Mouse (Mus musculus) CH12.LX (cell line): ENCODE measurements around the gene Unc119. TPM values are rescaled to one million over a fixed set of nuclear protein-coding genes. Genes with fewer than 3 reads are reported as not detected.

Experiments
- DNase-seq: peaks from one replicate; pipeline ENCODE4 v3.0.0-alpha.2; 2013; ENCODE audit errors: extremely low read depth
- H3K27ac ChIP-seq: 2 replicates; pipeline ENCODE4 v1.5.1; 2012; ENCODE audit warnings: low read depth, mild to moderate bottlenecking, control low read depth, moderate library complexity; ENCODE audit not compliant: insufficient read depth
- H3K27me3 ChIP-seq: replicated peaks from 2 replicates; pipeline ENCODE3; 2012; ENCODE audit warnings: inconsistent platforms
- H3K36me3 ChIP-seq, 2 experiments: replicated peaks in 1 of 2; 2 replicates each; pipeline versions ENCODE3 to v1.6.1; 2012; ENCODE audit warnings: inconsistent platforms in 1 of 2, low read length in 1 of 2, mild to moderate bottlenecking in 1 of 2, mixed read lengths in 1 of 2, moderate library complexity in 1 of 2; ENCODE audit not compliant: control insufficient read depth in 1 of 2, insufficient read depth in 1 of 2
- H3K4me1 ChIP-seq, 2 experiments: 2 replicates each; pipeline ENCODE4 v1.6.1; 2012; ENCODE audit warnings: inconsistent platforms in 1 of 2, moderate library complexity in 1 of 2; ENCODE audit not compliant: insufficient read depth in 2 of 2, control insufficient read depth in 1 of 2
- H3K4me2 ChIP-seq: 2 replicates; pipeline ENCODE4 v1.6.1; 2012; ENCODE audit warnings: low read depth, mild to moderate bottlenecking, control low read depth; ENCODE audit not compliant: poor library complexity, insufficient read depth, severe bottlenecking
- H3K4me3 ChIP-seq, 3 experiments: fragments of 150-350 bp in 1 of 3; sonication (generic) in 1 of 3; replicated peaks in 1 of 3; 2 replicates each; pipeline versions ENCODE3 to v1.5.1; 2011 to 2012; ENCODE audit warnings: low read depth in 2 of 3, low read length in 2 of 3, mild to moderate bottlenecking in 2 of 3, moderate library complexity in 2 of 3, control low read depth in 1 of 3, improper control_type of control experiment in 1 of 3, inconsistent platforms in 1 of 3, mixed read lengths in 1 of 3; ENCODE audit not compliant: poor library complexity in 1 of 3
- H3K79me2 ChIP-seq: replicated peaks from 2 replicates; pipeline ENCODE4 v1.6.1; 2012; ENCODE audit warnings: mild to moderate bottlenecking, moderate library complexity; ENCODE audit not compliant: control insufficient read depth, poor library complexity, insufficient read depth, severe bottlenecking; ENCODE audit errors: extremely low read depth
- H3K9ac ChIP-seq: 2 replicates; pipeline ENCODE4 v1.6.1; 2012; ENCODE audit warnings: low read depth, mild to moderate bottlenecking, control low read depth, moderate library complexity; ENCODE audit not compliant: insufficient read depth
- H3K9me3 ChIP-seq: replicated peaks from 2 replicates; pipeline ENCODE3; 2012; ENCODE audit warnings: low read length, inconsistent platforms, mixed read lengths
- BHLHE40 ChIP-seq: IDR thresholded peaks from 2 replicates; pipeline ENCODE4 v1.6.1; 2011; ENCODE audit warnings: mild to moderate bottlenecking, low read depth, low read length, improper control_type of control experiment
- CHD1 ChIP-seq: IDR thresholded peaks from 2 replicates; pipeline ENCODE4 v1.6.1; 2012; ENCODE audit warnings: low read depth, low read length, improper control_type of control experiment, inconsistent platforms
- CHD2 ChIP-seq: IDR thresholded peaks from 2 replicates; pipeline ENCODE4 v1.6.1; 2011; ENCODE audit warnings: low read length, improper control_type of control experiment
- CTCF ChIP-seq, 2 experiments: IDR thresholded peaks in 1 of 2; conservative IDR thresholded peaks in 1 of 2; 2 replicates each; pipeline ENCODE4 v1.5.1; 2011 to 2012; ENCODE audit warnings: low read depth in 2 of 2, low read length in 2 of 2, improper control_type of control experiment in 1 of 2, inconsistent platforms in 1 of 2, mild to moderate bottlenecking in 1 of 2, moderate library complexity in 1 of 2
- E2F4 ChIP-seq: IDR thresholded peaks from 2 replicates; pipeline ENCODE4 v1.6.1; 2011; ENCODE audit warnings: low read depth, low read length, improper control_type of control experiment; ENCODE audit not compliant: insufficient replicate concordance
- ELF1 ChIP-seq: IDR thresholded peaks from 2 replicates; pipeline ENCODE4 v1.6.1; 2014; ENCODE audit warnings: low read depth, mild to moderate bottlenecking, inconsistent platforms, low read length, improper control_type of control experiment
- EP300 ChIP-seq: IDR thresholded peaks from 2 replicates; pipeline ENCODE4 v1.6.1; 2011; ENCODE audit warnings: low read length, improper control_type of control experiment
- ETS1 ChIP-seq: conservative IDR thresholded peaks from 2 replicates; pipeline ENCODE4 v1.6.1; 2012; ENCODE audit warnings: low read depth, mild to moderate bottlenecking, inconsistent platforms, low read length, improper control_type of control experiment, moderate library complexity
- HCFC1 ChIP-seq: IDR thresholded peaks from 2 replicates; pipeline ENCODE4 v1.6.1; 2012; ENCODE audit warnings: low read depth, mild to moderate bottlenecking, inconsistent platforms, low read length, improper control_type of control experiment
- IRF4 ChIP-seq: IDR thresholded peaks from 2 replicates; pipeline ENCODE4 v1.6.1; 2014; ENCODE audit warnings: low read depth, mild to moderate bottlenecking, inconsistent platforms, low read length, improper control_type of control experiment
- JUN ChIP-seq: IDR thresholded peaks from 2 replicates; pipeline ENCODE4 v1.6.1; 2011; ENCODE audit warnings: low read depth, mild to moderate bottlenecking, low read length, improper control_type of control experiment, moderate library complexity; ENCODE audit not compliant: insufficient read depth
- JUND ChIP-seq: conservative IDR thresholded peaks from 2 replicates; pipeline ENCODE4 v1.6.1; 2011; ENCODE audit warnings: low read depth, low read length, improper control_type of control experiment
- KAT2A ChIP-seq: IDR thresholded peaks from 2 replicates; pipeline ENCODE4 v1.6.1; 2012; ENCODE audit warnings: low read length, improper control_type of control experiment, inconsistent platforms; ENCODE audit not compliant: insufficient replicate concordance
- MAFK ChIP-seq: IDR thresholded peaks from 2 replicates; pipeline ENCODE4 v1.6.1; 2011; ENCODE audit warnings: low read length, improper control_type of control experiment; ENCODE audit not compliant: insufficient replicate concordance
- MAX ChIP-seq: IDR thresholded peaks from 2 replicates; pipeline ENCODE4 v1.6.1; 2011; ENCODE audit warnings: low read length, improper control_type of control experiment
- MAZ ChIP-seq: IDR thresholded peaks from 2 replicates; pipeline ENCODE4 v1.6.1; 2012; ENCODE audit warnings: low read depth, mild to moderate bottlenecking, inconsistent platforms, low read length, improper control_type of control experiment, moderate library complexity
- MEF2A ChIP-seq: IDR thresholded peaks from 2 replicates; pipeline ENCODE4 v1.6.1; 2014; ENCODE audit warnings: low read depth, mild to moderate bottlenecking, inconsistent platforms, low read length, improper control_type of control experiment, borderline replicate concordance
- MXI1 ChIP-seq: IDR thresholded peaks from 2 replicates; pipeline ENCODE4 v1.6.1; 2011; ENCODE audit warnings: mild to moderate bottlenecking, low read depth, low read length, improper control_type of control experiment
- MYC ChIP-seq: IDR thresholded peaks from 2 replicates; pipeline ENCODE4 v1.6.1; 2011; ENCODE audit warnings: low read depth, mild to moderate bottlenecking, improper control_type of control experiment, low read length
- NELFE ChIP-seq: IDR thresholded peaks from 2 replicates; pipeline ENCODE4 v1.6.1; 2011; ENCODE audit warnings: low read depth, low read length, improper control_type of control experiment
- NRF1 ChIP-seq: IDR thresholded peaks from 2 replicates; pipeline ENCODE4 v1.6.1; 2014; ENCODE audit warnings: low read depth, mild to moderate bottlenecking, inconsistent platforms, low read length, improper control_type of control experiment, moderate library complexity
- PAX5 ChIP-seq: IDR thresholded peaks from 2 replicates; pipeline ENCODE4 v1.6.1; 2012; ENCODE audit warnings: low read length, inconsistent platforms, mixed read lengths
- POLR2A ChIP-seq: IDR thresholded peaks from 2 replicates; pipeline ENCODE4 v1.6.1; 2011; ENCODE audit warnings: low read depth, mild to moderate bottlenecking, improper control_type of control experiment, low read length
- POLR2AphosphoS2 ChIP-seq: IDR thresholded peaks from 2 replicates; pipeline ENCODE4 v1.6.1; 2011; ENCODE audit warnings: low read depth, low read length, improper control_type of control experiment
- RAD21 ChIP-seq: IDR thresholded peaks from 2 replicates; pipeline ENCODE4 v1.6.1; 2011; ENCODE audit warnings: low read depth, mild to moderate bottlenecking, low read length, improper control_type of control experiment, moderate library complexity
- RCOR1 ChIP-seq: conservative IDR thresholded peaks from 2 replicates; pipeline ENCODE4 v1.6.1; 2012; ENCODE audit warnings: low read depth, mild to moderate bottlenecking, inconsistent platforms, low read length, improper control_type of control experiment
- SMC3 ChIP-seq: IDR thresholded peaks from 2 replicates; pipeline ENCODE4 v1.6.1; 2011; ENCODE audit warnings: low read depth, low read length, improper control_type of control experiment
- TBP ChIP-seq: conservative IDR thresholded peaks from 2 replicates; pipeline ENCODE4 v1.6.1; 2011; ENCODE audit warnings: low read depth, low read length, improper control_type of control experiment
- TCF12 ChIP-seq: IDR thresholded peaks from 2 replicates; pipeline ENCODE4 v1.6.1; 2014; ENCODE audit warnings: low read depth, mild to moderate bottlenecking, inconsistent platforms, low read length, improper control_type of control experiment
- UBTF ChIP-seq: IDR thresholded peaks from 2 replicates; pipeline ENCODE4 v1.6.1; 2012; ENCODE audit warnings: low read depth, mild to moderate bottlenecking, inconsistent platforms, low read length, improper control_type of control experiment, moderate library complexity
- USF2 ChIP-seq: conservative IDR thresholded peaks from 2 replicates; pipeline ENCODE4 v1.6.1; 2011; ENCODE audit warnings: low read depth, low read length, improper control_type of control experiment
- ZC3H11A ChIP-seq: IDR thresholded peaks from 2 replicates; pipeline ENCODE4 v1.6.1; 2012; ENCODE audit warnings: low read depth, mild to moderate bottlenecking, inconsistent platforms, low read length, improper control_type of control experiment
- ZKSCAN1 ChIP-seq: IDR thresholded peaks from 2 replicates; pipeline ENCODE4 v1.6.1; 2012; ENCODE audit warnings: low read depth, inconsistent platforms, low read length, improper control_type of control experiment, borderline replicate concordance
- ZMIZ1 ChIP-seq: IDR thresholded peaks from 2 replicates; pipeline ENCODE4 v1.6.1; 2012; ENCODE audit warnings: low read depth, mild to moderate bottlenecking, inconsistent platforms, low read length, improper control_type of control experiment
- ZNF384 ChIP-seq: IDR thresholded peaks from 2 replicates; pipeline ENCODE4 v1.6.1; 2012; ENCODE audit warnings: low read depth, low read length, improper control_type of control experiment, inconsistent platforms
- dilution Hi-C: fragments of 300-500 bp; cut with MboI; formaldehyde crosslinking; loops from 2 replicates; pipeline ENCODE4 v1.14.3; 2020; ENCODE audit warnings: low sequenced_read_pairs; ENCODE audit not compliant: extremely low pct_unique_long_range_greater_than_20kb, extremely low pct_ligation_motif_present
- in situ Hi-C: fragments of 300-500 bp; cut with MboI; formaldehyde crosslinking; loops from 3 replicates; pipeline ENCODE4 v1.14.3; 2019; ENCODE audit warnings: low sequenced_read_pairs, low pct_ligation_motif_present, low pct_unique_long_range_greater_than_20kb, mixed read lengths
- polyA plus RNA-seq: library from polyadenylated mRNA; unstranded; fragments of >175 nt; gene quantifications from 2 replicates; pipeline ENCODE4 v1.2.1, GENCODE M21; 2012; ENCODE audit warnings: low read depth; ENCODE audit not compliant: insufficient read length
- total RNA-seq, 2 experiments: library from RNA; depleted of rRNA; stranded (reverse); fragments of 300-350 nt in 1 of 2; fragments of >200 nt in 1 of 2; gene quantifications; 2 replicates each; pipeline ENCODE4 v1.2.3; 2012 to 2014

Unc119 gene
- total and polyA plus RNA-seq, 3 experiments: 81.6 to 227 (median 173) TPM

DNA sequence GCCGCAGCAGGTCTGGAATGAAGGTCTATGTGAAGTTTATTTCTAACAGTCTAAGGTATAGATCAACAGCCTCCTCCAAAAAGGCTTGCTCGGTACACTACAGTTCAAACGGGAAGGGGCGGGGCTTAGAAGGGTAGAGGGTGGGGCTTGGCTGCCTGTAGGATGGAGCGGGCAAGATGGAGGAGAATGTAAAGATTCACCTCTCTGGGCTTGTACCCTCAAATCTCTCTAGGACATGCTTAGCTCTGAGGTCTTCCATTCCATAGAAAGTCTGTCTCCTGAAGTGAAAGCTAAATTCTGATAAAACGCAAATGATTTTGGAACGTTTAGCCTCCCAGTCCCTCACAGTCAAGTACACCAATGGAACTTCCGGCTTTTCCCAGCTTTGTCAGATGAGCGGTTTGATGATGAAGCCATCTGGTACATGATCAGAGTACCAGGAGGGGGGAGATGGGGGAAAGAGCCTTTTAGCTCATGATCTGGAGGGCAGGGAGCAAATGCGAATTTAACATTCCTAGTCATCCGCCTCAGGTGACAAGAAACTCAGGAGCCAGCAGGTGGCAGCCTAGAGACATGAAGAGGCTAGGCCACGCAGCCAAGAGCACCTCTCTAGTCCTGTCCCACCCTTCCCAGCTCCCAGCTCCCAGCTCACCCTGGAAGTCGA lies 17.0 kb downstream of the Unc119 start:
- dilution Hi-C loops: no loop called here
- H3K27ac ChIP-seq: no peak overlapping the region

DNA sequence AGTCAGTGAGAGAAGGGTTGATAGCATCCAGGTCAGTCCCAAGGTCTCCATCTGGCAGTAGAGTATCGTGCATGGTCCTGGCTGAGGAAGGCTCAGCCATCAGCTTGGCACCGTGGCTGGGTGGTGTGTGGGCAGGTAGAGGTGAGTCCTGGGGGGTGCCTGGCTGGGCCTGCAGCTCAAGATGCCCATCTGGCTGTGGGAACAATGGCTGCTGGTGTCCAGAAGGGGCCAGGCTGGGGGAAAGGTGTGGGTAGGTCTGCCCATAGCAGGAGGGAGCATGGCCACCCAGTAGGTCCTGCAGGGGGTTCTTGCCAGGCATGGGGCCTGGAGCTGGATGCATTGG lies 17.5 kb downstream of the Unc119 start:
- no peak overlapping the region for H3K27ac ChIP-seq
- dilution Hi-C loops (no loop called here), in situ Hi-C loops (loop anchor here (5.0 to 10.0 kb wide), 2 partner anchors 42 to 84 kb away; no protein-coding TSS in a partner anchor)
- no peak for TF ChIP-seq ZC3H11A
- no peak for TF ChIP-seq POLR2A
- no peak for TF ChIP-seq NELFE
- TF ChIP-seq E2F4: no peak
- TF ChIP-seq MEF2A: no peak
- no peaks in the 10 kb centered on the region for H3K36me3 ChIP-seq
- DNase-seq: no peak
- no peaks in the 10 kb centered on the region for H3K79me2 ChIP-seq
- peaks cover 33% of the 10 kb centered on the region for H3K27me3 ChIP-seq
- H3K4me1 ChIP-seq: peaks cover 3 to 24% of the 10 kb centered on the region in 2 experiments
- peak overlapping the region in 2 of 3 experiments; percentile 54 to 55 for H3K4me3 ChIP-seq
- peak overlapping the region; percentile 64; the same call in 1 of the 2 replicates for H3K4me2 ChIP-seq
- H3K9ac ChIP-seq: no peak overlapping the region
- H3K9me3 ChIP-seq: no peaks in the 10 kb centered on the region

More for the DNA sequence above, 17.0 kb downstream of the Unc119 start:
- in situ Hi-C loops: loop anchor here (5.0 to 10.0 kb wide), 2 partner anchors 42 to 85 kb away; no protein-coding TSS in a partner anchor
- Histone ChIP-seq H3K79me2 (no peaks in the 10 kb centered on the region), H3K9ac (peak overlapping the region; percentile 68), H3K4me2 (peak overlapping the region; percentile 64; the same call in 1 of the 2 replicates), H3K4me1 (peaks cover 3 to 26% of the 10 kb centered on the region in 2 experiments), H3K36me3 (no peaks in the 10 kb centered on the region), H3K9me3 (no peaks in the 10 kb centered on the region), H3K4me3 (peak overlapping the region; percentile 54 to 83 (median 55)), H3K27me3 (peaks cover 29% of the 10 kb centered on the region)
- DNase-seq: peak; percentile 90
- TF ChIP-seq JUND (no peak), BHLHE40 (0 out of 2 replicates have a peak, but pooled peaks have one; percentile 25), MAZ (peak; percentile 33; the same call in 1 of the 2 replicates), POLR2AphosphoS2 (no peak), JUN (no peak), KAT2A (no peak), NRF1 (peak; percentile 49), IRF4 (peak; percentile 70), MAFK (no peak), MXI1 (peak; percentile 29; the same call in 1 of the 2 replicates), ZMIZ1 (no peak), RCOR1 (no peak), CHD1 (no peak; the same call in 1 of the 2 replicates), USF2 (no peak), CTCF (conservative IDR thresholded peaks at IDR 0.05 in 1 of 2, IDR thresholded peaks at IDR 0.05 in 1 of 2; ENCODE audit: low read depth in 2 of 2, low read length in 2 of 2) (peak; percentile 80 to 98), ETS1 (no peak), ELF1 (peak; percentile 82), TCF12 (peak; percentile 21; the same call in 1 of the 2 replicates), UBTF (no peak), MAX (no peak; the same call in 1 of the 2 replicates), MEF2A (no peak), RAD21 (peak; percentile 89), CHD2 (no peak), TBP (peak; percentile 64), POLR2A (peak; percentile 75), ZC3H11A (peak; percentile 29; the same call in 1 of the 2 replicates), SMC3 (peak; percentile 93), NELFE (peak; percentile 60), ZKSCAN1 (no peak), MYC (peak; percentile 72), PAX5 (no peak), EP300 (no peak), HCFC1 (no peak), E2F4 (0 out of 2 replicates have a peak, but pooled peaks have one; percentile 10), ZNF384 (no peak)
